Mouse (Mus musculus) ES-Bruce4 (cell line): ENCODE measurements at regions not wholly inside any gene's neighbourhood (a gene's known extent, or its start where the extent isn't known, plus 50 kb on each side); places are given as distances from the start of the nearest gene placed in this dataset.

Experiments
- H3K27ac ChIP-seq: 2 replicates; pipeline ENCODE4 v1.5.1; 2012; ENCODE audit warnings: low read length, inconsistent platforms; ENCODE audit not compliant: insufficient read depth
- H3K27me3 ChIP-seq: 2 replicates; pipeline ENCODE4 v1.6.1; 2012; ENCODE audit warnings: mild to moderate bottlenecking, low read length, inconsistent platforms; ENCODE audit not compliant: control insufficient read depth, poor library complexity, insufficient read depth, severe bottlenecking
- H3K36me3 ChIP-seq: 2 replicates; pipeline ENCODE4 v1.6.1; 2012; ENCODE audit warnings: inconsistent platforms, mild to moderate bottlenecking, low read length, moderate library complexity; ENCODE audit not compliant: control insufficient read depth, poor library complexity, insufficient read depth, severe bottlenecking
- H3K4me1 ChIP-seq: one replicate; pipeline ENCODE4 v1.8.1; 2011; ENCODE audit warnings: low read length; ENCODE audit not compliant: control insufficient read depth, insufficient read depth
- H3K4me3 ChIP-seq: 2 replicates; pipeline ENCODE4 v1.5.1; 2011; ENCODE audit warnings: low read depth, mild to moderate bottlenecking, low read length
- H3K9ac ChIP-seq: 2 replicates; pipeline ENCODE4 v1.6.1; 2012; ENCODE audit warnings: low read depth, mild to moderate bottlenecking, inconsistent platforms; ENCODE audit not compliant: poor library complexity, severe bottlenecking
- H3K9me3 ChIP-seq: replicated peaks from 2 replicates; pipeline ENCODE4 v1.6.1; 2012; ENCODE audit warnings: mild to moderate bottlenecking, low read length, inconsistent platforms; ENCODE audit not compliant: control insufficient read depth, poor library complexity, insufficient read depth, severe bottlenecking
- CTCF ChIP-seq: IDR thresholded peaks from one replicate; pipeline ENCODE4 v1.8.1; 2011; ENCODE audit warnings: low read depth, low read length
- EP300 ChIP-seq: IDR thresholded peaks from 2 replicates; pipeline ENCODE4 v1.6.1; 2011; ENCODE audit warnings: low read depth, low read length; ENCODE audit not compliant: insufficient read depth
- POLR2A ChIP-seq: IDR thresholded peaks from one replicate; pipeline ENCODE4 v1.8.1; 2011; ENCODE audit warnings: low read length; ENCODE audit not compliant: insufficient read depth

DNA sequence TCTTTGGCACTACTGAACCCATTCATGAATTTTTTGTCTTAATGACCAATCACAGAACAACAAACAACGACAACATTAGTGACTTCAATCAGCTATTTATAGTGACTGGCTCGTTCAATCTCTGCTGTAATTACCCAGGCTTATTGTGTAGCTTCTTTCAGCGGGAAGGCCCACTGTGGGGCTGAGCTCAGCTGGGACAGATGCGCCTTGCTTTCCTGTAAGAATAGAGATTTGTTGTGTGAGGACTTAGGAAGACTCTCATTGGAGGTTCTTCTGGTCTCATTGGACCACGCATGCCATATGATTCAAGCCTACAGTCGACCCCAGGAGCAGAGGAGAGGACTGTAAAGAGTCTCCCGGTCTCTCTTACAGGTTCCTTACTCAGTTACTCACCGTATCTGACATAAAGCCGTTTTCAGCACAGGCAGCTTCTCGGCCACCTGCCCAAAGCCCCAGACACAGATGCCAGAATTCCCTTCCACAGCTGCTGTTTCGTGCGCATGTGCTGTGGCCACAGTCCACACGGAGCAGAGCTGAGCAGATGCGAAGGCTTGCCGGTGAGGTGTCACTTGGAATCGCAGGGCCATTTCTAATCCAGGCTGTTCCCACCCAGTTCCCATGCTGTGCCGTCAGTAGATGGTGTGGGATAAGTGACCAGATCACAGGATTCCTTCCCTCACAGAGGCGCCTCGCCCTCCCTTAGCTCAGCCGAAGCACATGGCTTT, 145.5 kb upstream of the Frmd6 start:
- Histone ChIP-seq H3K27me3 (no peaks in the 10 kb centered on the region), H3K9ac (no peak overlapping the region), H3K4me1 (no peaks in the 10 kb centered on the region), H3K9me3 (no peaks in the 10 kb centered on the region), H3K4me3 (no peak overlapping the region), H3K36me3 (no peaks in the 10 kb centered on the region), H3K27ac (no peak overlapping the region)
- TF ChIP-seq POLR2A (no peak), CTCF (no peak), EP300 (no peak)

GRCm38 (mm10) chr12:70681407-70681990, 143.8 kb upstream of the Frmd6 start:
- Histone ChIP-seq H3K36me3 (no peaks in the 10 kb centered on the region), H3K4me3 (no peak overlapping the region), H3K27me3 (no peaks in the 10 kb centered on the region), H3K9me3 (no peaks in the 10 kb centered on the region), H3K9ac (no peak overlapping the region), H3K27ac (no peak overlapping the region), H3K4me1 (no peaks in the 10 kb centered on the region)
- TF ChIP-seq EP300, result no peak
- TF ChIP-seq CTCF, result no peak
- no peak for TF ChIP-seq POLR2A

DNA sequence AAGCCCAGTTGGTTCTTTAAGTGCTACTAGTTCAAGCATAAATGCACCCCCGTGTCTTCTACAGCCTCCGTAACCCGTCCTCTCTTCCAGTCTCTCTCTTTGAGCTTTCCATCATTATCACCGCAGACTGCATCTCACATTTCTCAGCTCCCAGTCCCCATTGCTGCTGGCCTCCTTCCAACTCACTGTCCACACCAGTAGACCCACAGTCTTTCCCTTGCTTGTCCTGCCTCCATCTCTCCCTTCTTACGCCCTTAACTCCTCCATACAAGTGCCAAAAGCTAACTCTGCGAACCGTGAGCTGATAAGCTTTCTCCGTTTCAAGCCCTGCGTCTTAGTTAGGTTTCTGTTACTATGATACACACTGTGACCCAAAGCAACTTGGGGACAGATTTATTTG, 141.0 kb upstream of the Frmd6 start:
- TF ChIP-seq EP300 (no peak), POLR2A (no peak), CTCF (no peak)
- H3K9me3 ChIP-seq, result no peaks in the 10 kb centered on the region
- no peaks in the 10 kb centered on the region for H3K27me3 ChIP-seq
- no peaks in the 10 kb centered on the region for H3K36me3 ChIP-seq
- H3K4me3 ChIP-seq, result no peak overlapping the region
- H3K9ac ChIP-seq, result no peak overlapping the region
- H3K4me1 ChIP-seq, result no peaks in the 10 kb centered on the region
- no peak overlapping the region for H3K27ac ChIP-seq

DNA sequence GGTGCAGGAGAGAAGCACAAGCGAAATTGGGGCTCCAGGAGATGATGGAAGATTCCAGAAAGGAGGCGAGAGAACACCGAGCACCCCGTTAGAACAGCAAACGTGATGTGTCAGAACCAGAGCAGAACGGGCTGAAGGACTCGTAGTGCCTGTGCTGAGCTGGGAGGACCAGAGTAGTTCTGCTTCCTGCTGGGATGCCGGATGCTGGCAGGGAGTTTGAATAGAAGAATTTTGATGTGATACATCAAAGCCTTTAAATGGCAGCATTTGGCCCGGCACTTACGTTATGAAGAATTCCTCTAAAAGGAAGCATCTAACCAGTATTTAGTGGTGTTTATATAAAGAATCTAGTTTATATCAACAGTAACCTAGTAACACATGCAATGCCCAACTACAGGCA, 139.9 kb upstream of the Frmd6 start:
- H3K27ac ChIP-seq, result no peak overlapping the region
- no peaks in the 10 kb centered on the region for H3K27me3 ChIP-seq
- H3K36me3 ChIP-seq, result no peaks in the 10 kb centered on the region
- no peak overlapping the region for H3K4me3 ChIP-seq
- no peaks in the 10 kb centered on the region for H3K4me1 ChIP-seq
- TF ChIP-seq POLR2A (no peak), CTCF (no peak), EP300 (no peak)
- no peaks in the 10 kb centered on the region for H3K9me3 ChIP-seq
- H3K9ac ChIP-seq, result no peak overlapping the region

DNA sequence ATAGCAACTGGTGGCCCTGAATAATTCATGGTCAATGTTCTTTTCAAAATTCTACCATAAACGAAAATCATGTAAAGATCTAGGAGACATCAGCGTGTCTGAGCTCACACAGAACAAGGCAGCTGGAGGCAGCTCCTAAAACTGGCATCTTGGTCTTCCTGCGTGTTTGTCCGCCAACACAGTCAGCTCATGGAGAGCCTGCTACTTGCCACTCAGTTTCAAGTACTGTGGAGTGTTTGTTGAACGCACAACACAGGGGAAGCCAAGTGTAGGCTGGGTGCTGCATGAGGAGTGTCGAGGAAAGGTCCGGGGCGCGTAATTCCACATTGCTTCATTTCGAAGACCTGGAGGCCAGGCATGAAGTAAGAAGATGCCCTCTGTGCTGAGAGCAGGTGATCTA, 139.0 kb upstream of the Frmd6 start:
- Histone ChIP-seq H3K4me1 (no peaks in the 10 kb centered on the region), H3K9ac (no peak overlapping the region), H3K36me3 (no peaks in the 10 kb centered on the region), H3K4me3 (no peak overlapping the region), H3K27ac (no peak overlapping the region), H3K27me3 (no peaks in the 10 kb centered on the region), H3K9me3 (no peaks in the 10 kb centered on the region)
- TF ChIP-seq EP300, result no peak
- no peak for TF ChIP-seq CTCF
- TF ChIP-seq POLR2A, result no peak

DNA sequence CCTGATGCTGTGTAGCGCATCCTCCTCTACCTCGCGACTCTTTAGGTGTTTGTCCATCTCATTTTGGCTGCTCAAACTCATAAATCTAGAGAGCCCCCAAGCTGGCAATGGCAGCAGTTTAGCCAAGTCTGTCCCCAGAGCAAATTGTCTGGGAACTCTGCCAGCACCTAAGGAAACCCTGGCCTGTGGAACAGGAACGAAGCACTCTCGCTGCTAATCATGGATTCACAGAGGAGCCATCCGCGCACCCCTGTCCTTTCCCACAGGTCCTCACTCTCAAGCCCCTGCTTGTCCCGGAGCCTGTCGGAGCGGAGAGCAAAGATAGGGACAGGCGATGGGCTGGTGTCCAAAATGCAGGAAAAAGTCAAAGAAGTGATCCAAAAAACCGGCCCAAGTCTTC, 138.3 kb upstream of the Frmd6 start:
- Histone ChIP-seq H3K27ac (no peak overlapping the region), H3K9ac (no peak overlapping the region)
- TF ChIP-seq EP300 (no peak), CTCF (no peak), POLR2A (no peak)

More for the DNA sequence above, 138.3 kb upstream of the Frmd6 start:
- Histone ChIP-seq H3K4me3 (no peak overlapping the region), H3K9me3 (no peaks in the 10 kb centered on the region), H3K27me3 (no peaks in the 10 kb centered on the region), H3K36me3 (no peaks in the 10 kb centered on the region), H3K4me1 (no peaks in the 10 kb centered on the region)
